Mouse (Mus musculus) heart, embryonic 11.5 days (tissue): ENCODE measurements around the gene Atp9a. TPM values are rescaled to one million over a fixed set of nuclear protein-coding genes. Genes with fewer than 3 reads are reported as not detected.
A peak's percentile ranks its signal among the peaks of the same experiment; 100 is the strongest.

Source experiments
- ATAC-seq: fragments of 200-750 bp; cut with Nextera tagmentation; replicated peaks from 2 replicates; pipeline ENCODE4 v1.8.0; 2017; ENCODE audit warnings: moderate library complexity; ENCODE audit not compliant: insufficient number of reproducible peaks, low FRiP score, low TSS enrichment
- H3K27ac ChIP-seq: fragments of 300-500 bp; sonication (generic); 2 replicates; pipeline ENCODE4 v1.5.1; 2014; ENCODE audit warnings: mild to moderate bottlenecking, low read depth, low read length
- H3K27me3 ChIP-seq: fragments of 300-500 bp; sonication (generic); 2 replicates; pipeline ENCODE4 v1.6.1; 2014; ENCODE audit warnings: mild to moderate bottlenecking, low read length, mixed read lengths; ENCODE audit not compliant: control insufficient read depth, insufficient read depth
- H3K36me3 ChIP-seq: fragments of 300-500 bp; sonication (generic); 2 replicates; pipeline ENCODE4 v1.6.1; 2014; ENCODE audit warnings: mild to moderate bottlenecking, low read length, moderate library complexity, mixed read lengths; ENCODE audit not compliant: control insufficient read depth, insufficient read depth
- H3K4me1 ChIP-seq: fragments of 300-500 bp; sonication (generic); 2 replicates; pipeline ENCODE4 v1.6.1; 2014; ENCODE audit warnings: low read length; ENCODE audit not compliant: control insufficient read depth, insufficient read depth
- H3K4me2 ChIP-seq: fragments of 300-500 bp; sonication (generic); 2 replicates; pipeline ENCODE4 v1.6.1; 2014; ENCODE audit warnings: mild to moderate bottlenecking, moderate library complexity
- H3K4me3 ChIP-seq: fragments of 300-500 bp; sonication (generic); 2 replicates; pipeline ENCODE4 v1.5.1; 2014; ENCODE audit warnings: low read depth, low read length
- H3K9ac ChIP-seq: fragments of 300-500 bp; sonication (generic); 2 replicates; pipeline ENCODE4 v1.6.1; 2014; ENCODE audit warnings: mild to moderate bottlenecking, low read depth, low read length, moderate library complexity
- H3K9me3 ChIP-seq: fragments of 300-500 bp; sonication (generic); replicated peaks from 2 replicates; pipeline ENCODE4 v1.6.1; 2016; ENCODE audit warnings: low read length; ENCODE audit not compliant: control insufficient read depth
- WGBS: fragments of 180-500 bp; shearing (Covaris S2); extraction: QIAGEN DNeasy Blood & Tissue Kit; methylation state at CpG from one replicate; pipeline ENCODE4 v1.1.7; 2014; ENCODE audit not compliant: insufficient replicate concordance; 5-methylcytosine and 5-hydroxymethylcytosine counted together
- polyA plus RNA-seq: library from polyadenylated mRNA; unstranded; fragments of >200 nt; fragmentation: Nextera tagmentation; extraction: Ambion mirVana; gene quantifications from 2 replicates; pipeline ENCODE4 v1.2.1, GENCODE M21; 2014

Gene Atp9a
- polyA plus RNA-seq, 1 experiment from 2014 or later, result 7.5 TPM

- Histone ChIP-seq H3K4me3 (peak within 1 kb of the TSS; percentile 72), H3K9me3 (no peaks in the 10 kb centered on the region), H3K9ac (peak within 1 kb of the TSS; percentile 82; the same call in 1 of the 2 replicates), H3K4me2 (peak within 1 kb of the TSS; percentile 96), H3K36me3 (no peaks in the 10 kb centered on the region), H3K27ac (peak within 1 kb of the TSS; percentile 88), H3K4me1 (peaks cover 4% of the 10 kb centered on the region; the same call in 1 of the 2 replicates), H3K27me3 (peaks cover 22% of the 10 kb centered on the region)
- ATAC-seq, result no peak
- WGBS, result 7% methylated on average over 10 of the region's 10 CpGs
Observed at GRCm38 (mm10) chr2:168767582-168767981, 25.4 kb upstream of the Atp9a start, which contains the start of gene Sall4. Gene Sall4, minus strand, starts transcription at chr2:168767943.

- Histone ChIP-seq H3K27ac (peak overlapping the region; percentile 88), H3K4me3 (peak overlapping the region; percentile 72), H3K4me2 (peak overlapping the region; percentile 96), H3K27me3 (peaks cover 22% of the 10 kb centered on the region), H3K4me1 (peaks cover 4% of the 10 kb centered on the region), H3K36me3 (no peaks in the 10 kb centered on the region), H3K9ac (peak overlapping the region; percentile 82), H3K9me3 (no peaks in the 10 kb centered on the region)
- peak; percentile 62; the same call in 1 of the 2 replicates for ATAC-seq
- under 1% methylated on average over 52 of the region's 52 CpGs for WGBS
Observed at GRCm38 (mm10) chr2:168766538-168767361, 24.5 kb upstream of the Atp9a start.

GRCm38 (mm10) chr2:168765696-168766537 is 23.7 kb upstream of the Atp9a start:
- under 1% methylated on average over 61 of the region's 65 CpGs for WGBS
- peaks cover 22% of the 10 kb centered on the region for H3K27me3 ChIP-seq
- no peaks in the 10 kb centered on the region for H3K9me3 ChIP-seq
- peak overlapping the region; percentile 96 for H3K4me2 ChIP-seq
- H3K4me1 ChIP-seq, result peaks cover 4% of the 10 kb centered on the region
- ATAC-seq, result peak; percentile 23; the same call in 1 of the 2 replicates
- peak overlapping the region; percentile 72 for H3K4me3 ChIP-seq
- peak overlapping the region; percentile 88 for H3K27ac ChIP-seq
- peak overlapping the region; percentile 82 for H3K9ac ChIP-seq
- no peaks in the 10 kb centered on the region for H3K36me3 ChIP-seq

- under 1% methylated on average over 32 of the region's 32 CpGs for WGBS
Observed at GRCm38 (mm10) chr2:168765065-168765681, 23.0 kb upstream of the Atp9a start.

GRCm38 (mm10) chr2:168764460-168764867 is 22.3 kb upstream of the Atp9a start:
- H3K4me1 ChIP-seq, result peaks cover 4% of the 10 kb centered on the region
- H3K27me3 ChIP-seq, result peaks cover 22% of the 10 kb centered on the region
- WGBS, result 21% methylated on average over 9 of the region's 9 CpGs
- peak overlapping the region; percentile 72; the same call in 1 of the 2 replicates for H3K4me3 ChIP-seq
- H3K4me2 ChIP-seq, result peak overlapping the region; percentile 12; the same call in 1 of the 2 replicates
- ATAC-seq, result no peak
- H3K36me3 ChIP-seq, result no peaks in the 10 kb centered on the region
- H3K9ac ChIP-seq, result no peak overlapping the region
- no peaks in the 10 kb centered on the region for H3K9me3 ChIP-seq
- H3K27ac ChIP-seq, result no peak overlapping the region

More at GRCm38 (mm10) chr2:168765065-168765681, 23.0 kb upstream of the Atp9a start:
- ATAC-seq, result no peak
- no peaks in the 10 kb centered on the region for H3K36me3 ChIP-seq
- peaks cover 4% of the 10 kb centered on the region for H3K4me1 ChIP-seq
- H3K9ac ChIP-seq, result peak overlapping the region; percentile 82; the same call in 1 of the 2 replicates
- peak overlapping the region; percentile 96 for H3K4me2 ChIP-seq
- no peaks in the 10 kb centered on the region for H3K9me3 ChIP-seq
- peak overlapping the region; percentile 72 for H3K4me3 ChIP-seq
- peaks cover 22% of the 10 kb centered on the region for H3K27me3 ChIP-seq
- H3K27ac ChIP-seq, result peak overlapping the region; percentile 88; the same call in 1 of the 2 replicates

DNA sequence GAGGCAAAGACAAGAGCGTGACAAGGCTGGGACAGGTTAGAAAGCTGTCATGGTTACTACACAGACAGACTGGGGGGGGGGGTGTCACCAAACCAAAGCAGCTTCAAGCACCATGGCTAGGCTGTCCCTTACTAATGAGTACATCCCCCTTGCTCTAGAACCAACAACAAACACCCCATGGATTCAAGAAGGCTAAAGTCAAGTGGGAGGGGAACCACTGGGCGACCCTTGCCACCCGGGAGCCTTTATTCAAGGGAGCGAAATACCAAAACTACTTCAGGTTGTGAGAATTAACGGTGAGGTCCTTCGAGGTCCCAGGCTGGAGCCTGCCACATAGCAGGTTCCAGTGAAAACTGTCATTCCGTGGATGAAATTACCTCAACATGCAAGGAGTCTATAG is 21.6 kb upstream of the Atp9a start:
- WGBS, result 19% methylated on average over 7 of the region's 7 CpGs
- H3K4me3 ChIP-seq, result no peak overlapping the region
- ATAC-seq, result no peak
- H3K4me1 ChIP-seq, result peaks cover 4% of the 10 kb centered on the region
- peaks cover 22% of the 10 kb centered on the region for H3K27me3 ChIP-seq
- H3K36me3 ChIP-seq, result no peaks in the 10 kb centered on the region
- H3K27ac ChIP-seq, result no peak overlapping the region
- H3K9ac ChIP-seq, result no peak overlapping the region
- peak overlapping the region; percentile 12; the same call in 1 of the 2 replicates for H3K4me2 ChIP-seq
- no peaks in the 10 kb centered on the region for H3K9me3 ChIP-seq

GRCm38 (mm10) chr2:168762411-168762815 is 20.2 kb upstream of the Atp9a start:
- 9% methylated on average over 12 of the region's 12 CpGs for WGBS
- Histone ChIP-seq H3K4me2 (peak overlapping the region; percentile 41), H3K27ac (no peak overlapping the region), H3K36me3 (no peaks in the 10 kb centered on the region), H3K4me3 (0 out of 2 replicates have a peak overlapping the region, but pooled peaks have one; percentile 6), H3K9ac (no peak overlapping the region), H3K27me3 (peaks cover 18% of the 10 kb centered on the region), H3K9me3 (no peaks in the 10 kb centered on the region), H3K4me1 (peaks cover 4% of the 10 kb centered on the region)
- ATAC-seq, result no peak

GRCm38 (mm10) chr2:168761954-168762353 is 19.7 kb upstream of the Atp9a start:
- peaks cover 4% of the 10 kb centered on the region for H3K4me1 ChIP-seq
- WGBS, result 30% methylated on average over 4 of the region's 4 CpGs
- no peaks in the 10 kb centered on the region for H3K36me3 ChIP-seq
- no peak overlapping the region for H3K9ac ChIP-seq
- no peak for ATAC-seq
- H3K27ac ChIP-seq, result no peak overlapping the region
- H3K4me2 ChIP-seq, result peak overlapping the region; percentile 41
- H3K27me3 ChIP-seq, result peaks cover 18% of the 10 kb centered on the region
- H3K9me3 ChIP-seq, result no peaks in the 10 kb centered on the region
- 0 out of 2 replicates have a peak overlapping the region, but pooled peaks have one; percentile 6 for H3K4me3 ChIP-seq
